Mouse (Mus musculus): ENCODE measurements around the gene Adig. TPM values are rescaled to one million over a fixed set of nuclear protein-coding genes. Genes with fewer than 3 reads are reported as not detected.
A peak's percentile ranks its signal among the peaks of the same experiment; 100 is the strongest.

Gene Adig
- polyA plus RNA-seq, 1 experiment = not detected

DNA sequence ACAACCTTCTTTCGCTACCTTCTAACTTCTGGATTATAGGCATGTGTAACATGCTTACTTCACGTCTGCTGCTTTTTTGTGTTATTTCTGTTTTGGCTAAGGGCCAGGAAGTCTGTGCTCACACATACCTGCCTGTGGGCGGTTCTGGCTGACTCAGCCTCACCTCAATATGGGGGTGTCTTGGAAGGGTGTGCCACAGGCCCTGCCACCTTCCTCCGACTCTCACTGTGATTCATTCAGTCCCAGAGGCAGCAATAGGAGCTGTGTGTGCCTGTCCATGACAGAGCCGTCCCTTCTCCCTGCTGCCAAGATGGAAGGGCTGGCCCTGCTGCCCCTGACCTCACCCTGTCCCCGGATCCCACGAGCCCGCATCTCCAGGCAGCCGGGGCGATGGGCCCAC is 10.1 kb downstream of the Adig start, which contains the start of gene Arhgap40:
Gene Arhgap40 (plus strand): TSS at position 269 of the 400 bp plus-strand sequence.
- no peak for TF ChIP-seq CTCF (IDR thresholded peaks at IDR 0.05; ENCODE audit: borderline replicate concordance, extremely low read depth, insufficient read depth, insufficient read length)
- no peak for TF ChIP-seq POLR2A (IDR thresholded peaks at IDR 0.05; ENCODE audit: borderline replicate concordance, extremely low read depth, insufficient read depth, insufficient read length, poor library complexity, severe bottlenecking)
- DNase-seq (ENCODE audit: low read depth) = no peak

DNA sequence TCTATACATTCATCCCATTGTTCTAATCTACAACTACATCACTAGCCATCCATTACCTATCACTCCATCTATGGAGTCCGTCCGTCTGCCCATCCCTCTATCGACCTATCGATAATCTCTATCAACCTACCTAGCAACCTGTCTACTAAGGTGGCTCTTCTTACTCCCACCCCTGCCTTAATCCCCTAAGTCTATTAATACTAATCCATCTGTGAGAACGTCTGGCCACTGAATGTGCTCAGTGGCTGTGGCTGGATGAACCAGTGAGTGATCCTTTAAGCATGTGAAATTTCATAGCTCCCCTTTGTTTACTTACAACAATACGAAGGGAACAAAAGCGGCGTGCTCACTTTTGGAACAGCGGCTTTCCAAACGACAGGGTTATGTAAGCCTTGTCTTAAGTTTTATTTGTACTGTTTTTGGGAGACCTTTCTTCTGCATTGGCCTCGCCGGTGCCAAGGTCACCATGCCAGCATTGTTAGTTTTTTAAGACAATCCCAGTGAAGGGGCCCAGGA is 11.5 kb downstream of the Adig start:
- TF ChIP-seq CTCF (IDR thresholded peaks at IDR 0.05; ENCODE audit: borderline replicate concordance, extremely low read depth, insufficient read depth, insufficient read length) (no peak), POLR2A (IDR thresholded peaks at IDR 0.05; ENCODE audit: borderline replicate concordance, extremely low read depth, insufficient read depth, insufficient read length, poor library complexity, severe bottlenecking) (no peak)
- no peak for DNase-seq (ENCODE audit: low read depth)

DNA sequence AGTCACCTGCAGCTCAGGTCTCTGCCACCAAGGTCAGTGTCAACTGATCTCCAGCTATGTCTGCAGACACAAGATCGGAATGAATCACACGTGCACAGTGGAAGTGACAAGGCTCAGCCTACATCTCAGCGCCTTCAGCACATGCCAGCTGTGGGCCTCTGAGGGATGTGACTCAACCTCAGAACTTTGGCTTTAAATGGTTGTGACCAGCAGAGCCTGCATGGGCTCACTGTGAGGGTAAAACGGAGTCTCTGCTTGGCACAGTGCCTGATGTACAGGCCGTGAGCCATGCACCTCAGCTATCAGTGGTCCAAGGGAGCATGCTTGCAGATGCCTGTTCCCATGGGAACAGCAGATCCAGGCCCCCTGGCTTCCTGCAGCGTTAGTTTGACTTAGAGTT is 16.2 kb downstream of the Adig start:
- TF ChIP-seq POLR2A (IDR thresholded peaks at IDR 0.05; ENCODE audit: borderline replicate concordance, extremely low read depth, insufficient read depth, insufficient read length, poor library complexity, severe bottlenecking) (no peak), CTCF (IDR thresholded peaks at IDR 0.05; ENCODE audit: borderline replicate concordance, extremely low read depth, insufficient read depth, insufficient read length) (no peak)

DNA sequence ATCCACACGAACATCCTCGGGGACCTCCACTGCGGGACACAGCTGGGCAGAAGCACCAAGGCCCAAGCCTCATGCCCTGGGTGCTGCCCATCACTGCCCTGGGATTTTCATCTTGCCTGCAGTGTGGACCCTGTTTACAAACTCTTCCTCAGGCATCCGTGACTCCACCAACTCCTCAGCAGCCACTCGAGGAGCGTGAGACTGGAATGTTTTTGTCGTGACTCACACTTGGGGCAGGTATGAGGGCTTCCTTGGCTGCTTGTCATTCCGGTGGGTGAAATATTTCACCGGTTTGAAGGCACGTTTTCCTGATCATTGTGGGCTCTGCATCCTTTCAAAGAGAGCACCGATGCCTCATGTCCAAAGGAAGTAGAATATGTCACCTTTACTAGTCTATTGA is 16.7 kb downstream of the Adig start:
- TF ChIP-seq CTCF (IDR thresholded peaks at IDR 0.05; ENCODE audit: borderline replicate concordance, extremely low read depth, insufficient read depth, insufficient read length) (no peak), POLR2A (IDR thresholded peaks at IDR 0.05; ENCODE audit: borderline replicate concordance, extremely low read depth, insufficient read depth, insufficient read length, poor library complexity, severe bottlenecking) (no peak)
- DNase-seq (ENCODE audit: low read depth) = no peak

More for the DNA sequence above, 16.2 kb downstream of the Adig start:
- DNase-seq (ENCODE audit: low read depth) = no peak

DNA sequence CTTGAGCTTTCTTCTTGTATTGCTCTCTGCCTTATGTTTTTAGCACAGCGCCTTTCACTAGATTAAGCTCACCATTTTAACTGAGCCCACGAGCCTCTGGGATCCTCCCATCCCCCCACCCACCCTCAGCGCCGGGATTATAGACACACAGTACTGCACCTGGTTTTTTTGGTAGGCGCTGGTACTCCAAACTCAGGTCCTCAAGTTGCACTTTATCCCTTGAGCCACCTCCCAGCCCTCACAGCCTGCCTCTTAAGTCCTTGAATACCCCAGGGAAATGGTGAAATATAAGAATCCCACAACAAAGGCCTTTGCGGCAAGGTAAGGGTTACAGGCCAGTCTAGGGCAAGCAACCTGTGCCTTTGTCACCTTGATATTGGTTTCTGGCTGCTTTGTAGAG is 17.4 kb downstream of the Adig start:
- DNase-seq (ENCODE audit: low read depth) = no peak
- TF ChIP-seq CTCF (IDR thresholded peaks at IDR 0.05; ENCODE audit: borderline replicate concordance, extremely low read depth, insufficient read depth, insufficient read length) (no peak), POLR2A (IDR thresholded peaks at IDR 0.05; ENCODE audit: borderline replicate concordance, extremely low read depth, insufficient read depth, insufficient read length, poor library complexity, severe bottlenecking) (no peak)

DNA sequence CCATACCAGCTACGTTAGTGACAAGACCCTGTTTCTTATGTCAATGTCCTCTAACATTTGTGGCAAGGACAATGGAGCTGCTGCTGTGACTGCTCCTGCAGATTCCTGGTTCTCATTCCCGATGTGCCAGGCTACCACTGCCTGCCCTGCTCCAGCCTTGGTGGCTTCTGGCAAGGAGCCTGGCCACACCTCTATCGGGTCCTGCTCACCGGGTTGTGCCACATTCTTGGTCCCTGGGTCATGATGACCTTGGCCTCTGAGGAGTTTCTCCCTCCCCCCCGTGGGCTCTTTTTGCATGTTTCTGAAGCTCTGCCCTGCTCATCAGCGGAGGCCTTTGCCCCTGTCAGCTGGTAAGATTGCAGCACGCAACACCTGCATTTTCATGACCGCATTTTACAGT is 20.6 kb downstream of the Adig start:
- TF ChIP-seq CTCF (IDR thresholded peaks at IDR 0.05; ENCODE audit: borderline replicate concordance, extremely low read depth, insufficient read depth, insufficient read length) = no peak
- TF ChIP-seq POLR2A (IDR thresholded peaks at IDR 0.05; ENCODE audit: borderline replicate concordance, extremely low read depth, insufficient read depth, insufficient read length, poor library complexity, severe bottlenecking) = no peak
- DNase-seq (ENCODE audit: low read depth) = no peak

DNA sequence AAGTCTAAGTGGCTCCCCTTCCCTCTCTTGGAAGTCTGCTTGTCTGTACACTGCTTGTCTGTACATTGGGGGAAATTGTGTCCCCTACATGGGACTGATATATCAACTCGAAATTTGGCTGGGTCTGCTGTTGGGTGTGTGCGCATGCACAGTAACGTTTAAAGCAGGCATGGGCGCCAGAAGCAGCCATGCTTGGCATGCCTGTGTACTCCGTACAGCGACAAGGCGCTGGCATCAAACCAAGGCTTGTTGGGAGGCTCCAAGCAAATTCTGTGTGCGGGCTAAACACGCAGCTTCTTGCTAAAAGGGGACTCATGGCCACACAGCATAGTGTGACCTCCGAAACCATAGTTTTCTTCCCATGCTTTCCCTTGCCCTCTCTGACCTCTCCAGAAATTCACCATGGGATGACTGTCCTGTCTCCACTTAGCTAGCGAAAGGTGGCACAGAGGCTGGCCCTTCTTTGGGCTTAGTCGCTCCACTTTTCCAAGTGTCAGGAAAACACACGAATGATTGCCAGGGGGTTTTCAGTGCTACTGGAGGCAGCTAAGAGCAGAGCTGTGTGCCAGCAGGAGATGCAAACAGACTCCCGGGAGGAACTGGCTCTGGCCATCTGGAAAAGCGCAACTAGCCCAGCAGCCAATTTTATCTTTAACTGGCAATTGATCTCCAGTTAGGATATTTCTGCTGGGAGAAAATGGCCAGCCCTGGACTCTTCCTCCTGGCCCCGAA is 21.9 kb downstream of the Adig start:
- DNase-seq (ENCODE audit: low read depth) = peak; percentile 87
- no peak for TF ChIP-seq POLR2A (IDR thresholded peaks at IDR 0.05; ENCODE audit: borderline replicate concordance, extremely low read depth, insufficient read depth, insufficient read length, poor library complexity, severe bottlenecking)
- no peak for TF ChIP-seq CTCF (IDR thresholded peaks at IDR 0.05; ENCODE audit: borderline replicate concordance, extremely low read depth, insufficient read depth, insufficient read length)

DNA sequence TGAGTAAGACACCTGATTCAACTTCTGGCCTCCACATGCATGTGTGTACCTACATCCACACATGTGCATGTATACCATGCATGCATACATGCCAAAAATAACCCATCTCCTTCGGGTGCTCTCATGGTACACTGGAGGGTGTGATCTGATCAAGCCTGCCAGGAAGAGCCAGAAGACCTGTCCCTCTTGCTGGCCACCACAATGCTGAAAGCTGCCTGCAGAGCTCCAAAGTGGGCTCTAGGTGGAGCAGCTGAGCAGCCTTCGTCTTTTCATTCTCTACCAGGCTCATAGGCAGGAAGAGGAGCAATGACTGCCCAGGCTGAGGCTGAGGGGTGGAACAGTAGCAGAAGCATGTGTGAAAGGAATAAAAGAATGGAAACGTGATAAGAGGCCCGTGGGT is 31.7 kb downstream of the Adig start:
- peak; percentile 87 for TF ChIP-seq CTCF (IDR thresholded peaks at IDR 0.05; ENCODE audit: borderline replicate concordance, extremely low read depth, insufficient read depth, insufficient read length)
- TF ChIP-seq POLR2A (IDR thresholded peaks at IDR 0.05; ENCODE audit: borderline replicate concordance, extremely low read depth, insufficient read depth, insufficient read length, poor library complexity, severe bottlenecking) = no peak
- DNase-seq (ENCODE audit: low read depth) = peak; percentile 86

DNA sequence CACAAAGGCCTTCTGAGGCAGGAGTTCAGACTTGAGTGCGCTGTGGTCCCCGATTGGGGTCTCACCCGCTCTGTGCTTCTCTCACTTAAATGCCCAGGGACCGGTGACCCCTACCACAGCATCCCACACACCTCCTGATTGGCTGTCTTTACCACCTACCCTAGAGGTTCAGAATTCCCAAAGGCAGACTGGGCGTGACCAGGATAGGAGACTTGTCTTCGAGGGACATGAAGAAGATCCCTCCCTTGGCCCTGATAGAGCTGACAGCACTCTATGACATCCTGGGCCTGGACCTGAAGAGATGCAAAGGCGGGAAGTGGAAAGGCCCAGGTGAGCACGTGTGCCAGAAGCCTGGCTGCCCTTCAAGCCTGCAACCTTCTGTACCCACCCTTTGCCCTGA is 32.1 kb downstream of the Adig start:
- no peak for TF ChIP-seq POLR2A (IDR thresholded peaks at IDR 0.05; ENCODE audit: borderline replicate concordance, extremely low read depth, insufficient read depth, insufficient read length, poor library complexity, severe bottlenecking)
- no peak for TF ChIP-seq CTCF (IDR thresholded peaks at IDR 0.05; ENCODE audit: borderline replicate concordance, extremely low read depth, insufficient read depth, insufficient read length)
- DNase-seq (ENCODE audit: low read depth) = no peak

DNA sequence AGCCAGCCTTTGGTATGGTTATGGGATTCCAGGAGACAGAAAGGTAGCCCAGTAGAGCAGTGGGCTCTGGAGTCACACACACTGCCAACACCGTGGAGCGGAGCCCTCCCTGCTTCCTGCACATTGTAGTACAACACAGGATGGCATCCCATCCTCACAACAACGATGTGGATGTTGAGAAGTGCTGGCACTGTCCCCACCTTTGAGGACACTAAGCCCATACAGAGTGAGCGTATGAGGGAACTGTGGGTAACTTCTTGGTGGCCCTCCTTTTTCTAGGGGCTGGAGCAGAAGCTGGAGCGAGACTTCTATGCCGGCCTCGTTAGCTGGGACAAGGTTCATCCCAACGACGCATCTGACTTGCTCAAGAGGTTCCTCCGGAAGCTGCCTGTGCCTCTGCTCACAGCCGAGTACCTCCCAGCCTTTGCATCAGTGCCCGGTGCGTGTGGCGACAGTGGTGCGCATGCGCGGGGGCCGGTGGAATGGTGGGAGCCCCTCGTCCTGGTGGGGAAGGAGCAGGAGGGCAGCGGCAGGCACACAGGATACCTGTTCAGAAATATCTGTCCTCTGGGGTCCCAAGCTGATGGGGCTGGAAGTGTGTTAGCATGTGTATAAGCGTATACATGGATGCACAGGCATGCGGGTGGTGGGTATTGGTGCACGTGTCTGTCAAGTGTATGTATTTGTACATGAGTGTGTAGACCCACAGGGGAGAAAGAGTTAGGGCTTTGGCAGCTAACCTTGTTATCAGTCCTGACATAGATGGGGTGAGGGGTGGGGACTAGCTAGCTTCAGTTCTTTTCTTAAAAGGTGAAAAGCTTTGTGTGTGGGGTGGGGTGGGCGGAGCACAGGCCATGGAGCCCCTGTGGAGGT is 37.3 kb downstream of the Adig start:
- DNase-seq (ENCODE audit: low read depth) = peak; percentile 73

DNA sequence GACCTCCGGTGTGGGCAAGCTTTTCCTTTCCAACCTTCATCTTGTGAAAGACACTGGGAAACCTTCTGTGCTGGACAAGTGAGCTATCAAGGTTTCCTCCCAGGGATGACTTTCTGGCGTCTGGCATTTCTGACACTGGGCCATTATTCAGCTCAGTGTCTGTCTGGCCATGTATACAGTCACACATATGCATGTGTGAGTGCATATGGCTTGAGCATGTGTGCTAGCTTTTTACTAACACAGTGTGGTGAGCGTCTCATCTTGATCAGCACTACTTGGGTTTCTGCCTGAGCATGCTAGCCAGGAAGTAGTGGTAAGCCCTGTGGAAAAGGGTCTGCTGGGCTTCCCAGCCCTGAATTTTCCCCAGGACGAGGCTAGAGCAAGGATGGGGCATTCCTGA is 38.9 kb downstream of the Adig start:
- peak; percentile 35 for DNase-seq (ENCODE audit: low read depth)
- TF ChIP-seq POLR2A (IDR thresholded peaks at IDR 0.05; ENCODE audit: borderline replicate concordance, extremely low read depth, insufficient read depth, insufficient read length, poor library complexity, severe bottlenecking) = no peak
- no peak for TF ChIP-seq CTCF (IDR thresholded peaks at IDR 0.05; ENCODE audit: borderline replicate concordance, extremely low read depth, insufficient read depth, insufficient read length)

More for the DNA sequence above, 37.3 kb downstream of the Adig start:
- peak; percentile 25; the same call in 1 of the 2 replicates for TF ChIP-seq POLR2A (IDR thresholded peaks at IDR 0.05; ENCODE audit: borderline replicate concordance, extremely low read depth, insufficient read depth, insufficient read length, poor library complexity, severe bottlenecking)
- TF ChIP-seq CTCF (IDR thresholded peaks at IDR 0.05; ENCODE audit: borderline replicate concordance, extremely low read depth, insufficient read depth, insufficient read length) = no peak
